Mouse (Mus musculus) heart, postnatal 25 days (tissue): ENCODE results near the gene Nacc2. TPM values are rescaled to one million over a fixed set of nuclear protein-coding genes. Genes with fewer than 3 reads are reported as not detected.
A peak's percentile ranks its signal among the peaks of the same experiment; 100 is the strongest.

Experiments used
- DNase-seq: peaks from one replicate; pipeline ENCODE4 v3.0.0; 2022; ENCODE audit warnings: low spot score
- intact Hi-C: fragments of 180-260 bp; cut with DNase I; formaldehyde crosslinking; loops from one replicate; pipeline ENCODE4 v1.15.1; 2025
- total RNA-seq, 2 experiments: library from RNA; stranded (reverse); gene quantifications; 2 replicates each; pipeline ENCODE4 v1.2.3; 2021

Gene Nacc2
- total RNA-seq, 2 experiments from 2014 or later: 25.5 to 28.9 TPM

- no peak for DNase-seq
- intact Hi-C loops: loop anchor here (5.0 to 10.0 kb wide), 2 partner anchors 100 to 188 kb away; partner anchors contain the start of gene Nacc2
Measured at GRCm38 (mm10) chr2:26022626-26023025, 100.4 kb downstream of the Nacc2 start.

GRCm38 (mm10) chr2:26022258-26022565, 100.8 kb downstream of the Nacc2 start:
- intact Hi-C loops: loop anchor here (5.0 to 10.0 kb wide), 2 partner anchors 100 to 187 kb away; partner anchors contain the start of gene Nacc2

GRCm38 (mm10) chr2:26021561-26022257, 101.3 kb downstream of the Nacc2 start, which contains the start of gene Ubac1:
Ubac1 (minus strand) TSS chr2:26021747.
- intact Hi-C loops: loop anchor here (2.0 to 10.0 kb wide), 3 partner anchors 37 to 187 kb away; partner anchors contain the start of gene Nacc2
- DNase-seq: peak; percentile 85

More at GRCm38 (mm10) chr2:26022258-26022565, 100.8 kb downstream of the Nacc2 start:
- DNase-seq: no peak

DNA sequence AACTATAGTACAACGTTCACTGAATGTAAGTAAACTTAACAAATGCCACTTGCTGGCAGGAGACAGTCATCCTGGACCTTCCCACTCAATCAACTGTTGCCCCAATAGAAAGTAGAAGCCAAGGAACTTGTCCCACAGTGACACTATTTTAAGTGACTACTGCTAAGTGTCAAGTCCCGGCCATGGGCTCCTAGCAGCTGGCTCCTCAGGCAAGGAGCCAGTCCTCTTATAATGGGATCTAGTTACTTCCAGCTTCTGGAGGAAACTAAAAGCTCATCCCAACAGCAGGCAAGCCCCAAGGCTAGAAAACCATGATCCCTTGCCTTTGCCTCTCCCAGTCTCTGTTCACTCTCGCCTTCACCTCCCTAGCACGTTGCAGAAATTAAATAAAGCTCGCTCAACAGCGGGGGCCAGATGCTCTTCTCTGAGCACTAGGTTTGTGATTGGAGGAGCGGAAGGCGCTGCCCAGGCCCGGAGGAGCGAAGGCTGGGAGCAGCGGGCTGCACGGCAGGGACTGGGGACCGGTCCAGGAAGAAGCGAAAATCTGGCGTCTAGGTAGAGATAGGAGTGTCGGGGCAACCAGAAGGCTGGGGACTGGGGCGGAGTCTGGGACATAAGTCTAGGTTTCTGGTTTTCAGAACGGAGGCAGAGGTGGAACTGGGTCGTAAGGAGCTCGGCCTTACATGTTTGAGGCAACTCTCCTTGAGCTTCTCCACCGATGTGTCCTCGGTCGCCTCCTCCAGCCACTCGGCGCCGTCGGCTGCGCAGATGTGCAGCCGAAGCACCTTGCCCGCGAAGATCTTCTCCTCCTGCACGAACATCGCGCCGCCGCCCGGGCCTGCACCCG, 102.1 kb downstream of the Nacc2 start:
- DNase-seq: peak; percentile 24
- intact Hi-C loops: loop anchor here (2.0 to 10.0 kb wide), 3 partner anchors 36 to 186 kb away; partner anchors contain the start of gene Nacc2

- DNase-seq: no peak
- intact Hi-C loops: loop anchor here (2.0 to 10.0 kb wide), 3 partner anchors 35 to 185 kb away; partner anchors contain the start of gene Nacc2
Measured at GRCm38 (mm10) chr2:26019923-26020322, 103.1 kb downstream of the Nacc2 start.

- no peak for DNase-seq
- intact Hi-C loops: no loop called here
Measured at GRCm38 (mm10) chr2:26017326-26017725, 105.7 kb downstream of the Nacc2 start.

DNA sequence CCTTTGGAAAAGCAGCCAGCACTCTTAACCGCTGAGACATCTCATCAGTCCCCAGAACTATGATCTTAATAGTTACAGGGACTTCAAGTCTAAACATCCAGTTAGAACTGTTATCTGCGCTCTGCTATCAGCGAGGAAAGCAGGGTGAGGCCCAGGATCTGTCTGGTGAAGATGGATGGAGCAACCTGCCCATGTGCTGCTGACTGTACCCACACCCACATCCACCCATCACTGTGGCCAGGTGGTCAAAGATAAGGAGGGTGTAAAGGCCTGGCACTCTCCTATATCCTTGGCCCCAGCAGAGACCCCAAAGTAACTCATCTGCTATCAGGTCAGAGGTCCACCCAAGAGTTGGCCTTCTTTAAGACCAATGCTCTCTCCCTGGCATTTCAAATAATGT, 109.3 kb downstream of the Nacc2 start:
- intact Hi-C loops: loop anchor here (5.0 kb wide), 1 partner anchor 81 kb away; no protein-coding TSS in a partner anchor
- DNase-seq: no peak

DNA sequence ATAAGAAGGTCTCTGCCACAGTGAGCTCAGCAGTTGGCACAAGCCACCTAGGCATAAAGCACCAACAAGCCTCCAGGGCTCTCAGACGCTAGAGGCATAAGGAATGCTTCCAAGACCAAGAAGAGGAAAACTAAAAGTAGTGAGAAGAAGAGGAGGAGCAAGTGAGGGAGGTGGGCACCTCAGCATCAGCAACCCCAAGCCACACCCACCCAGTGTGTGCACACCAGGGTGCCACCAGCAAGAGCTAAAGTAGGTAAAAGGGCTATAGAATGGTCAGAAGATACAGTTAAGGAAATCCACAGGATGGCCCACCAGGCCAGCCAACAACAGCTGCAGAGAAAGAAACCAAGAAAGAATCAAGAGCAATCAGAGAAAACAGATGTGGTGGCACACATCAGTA, 111.6 kb downstream of the Nacc2 start:
- intact Hi-C loops: loop anchor here (5.0 kb wide), 1 partner anchor 79 kb away; no protein-coding TSS in a partner anchor
- no peak for DNase-seq

Other genes starting within 250 kb of the Nacc2 start
- gene Camsap1, start 139.9 kb downstream of the Nacc2 start, total RNA-seq: 10 to 100 TPM; 34.2 to 36.2 TPM
- gene Ubac1, start 101.5 kb downstream of the Nacc2 start, total RNA-seq: 10 to 100 TPM; 90.4 to 92.4 TPM
- not detected for gene Lhx3, start 85.1 kb upstream of the Nacc2 start, total RNA-seq
- 10 to 100 TPM; 15.8 to 15.9 TPM for gene Qsox2, start 114.3 kb upstream of the Nacc2 start, total RNA-seq
- under 1 TPM; 0.08 to 0.18 TPM for gene Ccdc187, start 171.3 kb upstream of the Nacc2 start, total RNA-seq
- gene Gpsm1, start 192.3 kb upstream of the Nacc2 start, total RNA-seq: 100 to 1,000 TPM; 195 to 226 TPM
- gene Dnlz, start 228.9 kb upstream of the Nacc2 start, total RNA-seq: 10 to 100 TPM; 20.0 to 21.8 TPM
- gene Card9, start 237.7 kb upstream of the Nacc2 start, total RNA-seq: 1 to 10 TPM; 1.8 to 1.9 TPM